Mouse (Mus musculus) hindbrain, embryonic 11.5 days (tissue): Measurements from ENCODE around the gene Zfp963. TPM values are rescaled to one million over a fixed set of nuclear protein-coding genes. Genes with fewer than 3 reads are reported as not detected.

ENCODE experiments used
- ATAC-seq: fragments of 200-750 bp; cut with Nextera tagmentation; 2 replicates; pipeline ENCODE4 v1.8.0; 2017; ENCODE audit warnings: mild to moderate bottlenecking, moderate TSS enrichment, moderate library complexity; ENCODE audit not compliant: low FRiP score
- DNase-seq: peaks from one replicate; pipeline ENCODE4 v3.0.0-alpha.2; 2015; ENCODE audit warnings: low spot score
- H3K27ac ChIP-seq: fragments of 300-500 bp; sonication (generic); 2 replicates; pipeline ENCODE4 v1.5.1; 2014; ENCODE audit warnings: mild to moderate bottlenecking, low read depth, low read length
- H3K27me3 ChIP-seq: fragments of 300-500 bp; sonication (generic); 2 replicates; pipeline ENCODE4 v1.6.1; 2014; ENCODE audit warnings: mild to moderate bottlenecking, low read length, moderate library complexity, mixed read lengths; ENCODE audit not compliant: control insufficient read depth, insufficient read depth
- H3K36me3 ChIP-seq: fragments of 300-500 bp; sonication (generic); 2 replicates; pipeline ENCODE4 v1.6.1; 2014; ENCODE audit warnings: mild to moderate bottlenecking, low read length, moderate library complexity, mixed read lengths; ENCODE audit not compliant: control insufficient read depth, insufficient read depth
- H3K4me1 ChIP-seq: fragments of 300-500 bp; sonication (generic); replicated peaks from 2 replicates; pipeline ENCODE4 v1.6.1; 2014; ENCODE audit warnings: low read length, mixed read lengths; ENCODE audit not compliant: control insufficient read depth, insufficient read depth
- H3K4me2 ChIP-seq: fragments of 300-500 bp; sonication (generic); replicated peaks from 2 replicates; pipeline ENCODE4 v1.6.1; 2014; ENCODE audit warnings: mild to moderate bottlenecking, low read depth, low read length
- H3K4me3 ChIP-seq: fragments of 300-500 bp; sonication (generic); 2 replicates; pipeline ENCODE4 v1.5.1; 2014; ENCODE audit warnings: low read depth, low read length
- H3K9ac ChIP-seq: fragments of 300-500 bp; sonication (generic); 2 replicates; pipeline ENCODE4 v1.6.1; 2014; ENCODE audit warnings: low read depth, low read length
- H3K9me3 ChIP-seq: fragments of 300-500 bp; sonication (generic); 2 replicates; pipeline ENCODE4 v1.6.1; 2016; ENCODE audit warnings: low read length; ENCODE audit not compliant: control insufficient read depth
- WGBS: fragments of 180-500 bp; shearing (Covaris S2); extraction: QIAGEN DNeasy Blood & Tissue Kit; methylation state at CpG from one replicate; pipeline ENCODE4 v1.1.7; 2014; 5-methylcytosine and 5-hydroxymethylcytosine counted together
- polyA plus RNA-seq: library from polyadenylated mRNA; unstranded; fragments of >200 nt; fragmentation: Nextera tagmentation; extraction: Ambion mirVana; gene quantifications from 2 replicates; pipeline ENCODE4 v1.2.1, GENCODE M21; 2014

Gene Zfp963
- polyA plus RNA-seq, 1 experiment from 2014 or later: 9.2 TPM

- peak within 1 kb of the TSS; percentile 71 for H3K27ac ChIP-seq
- peak within 1 kb of the TSS; percentile 54 for H3K4me2 ChIP-seq
- no peaks in the 10 kb centered on the region for H3K9me3 ChIP-seq
- 0 out of 2 replicates have a peak, but pooled peaks cover 2% of the 10 kb centered on the region for H3K4me1 ChIP-seq
- H3K36me3 ChIP-seq: 0 out of 2 replicates have a peak, but pooled peaks cover 3% of the 10 kb centered on the region
- ATAC-seq: peak; percentile 94
- H3K9ac ChIP-seq: peak within 1 kb of the TSS; percentile 98
- peak within 1 kb of the TSS; percentile 100 for H3K4me3 ChIP-seq
- H3K27me3 ChIP-seq: no peaks in the 10 kb centered on the region
- WGBS: under 1% methylated on average over 36 of the region's 38 CpGs
- DNase-seq: peak; percentile 92
Measured at GRCm38 (mm10) chr8:69790773-69791367, 41.1 kb upstream of the Zfp963 start, which contains the start of the genes Atp13a1 and Zfp866. TSS of gene Atp13a1 (plus strand) at chr8:69791163. TSS of gene Zfp866 (minus strand) at chr8:69791178.

DNA sequence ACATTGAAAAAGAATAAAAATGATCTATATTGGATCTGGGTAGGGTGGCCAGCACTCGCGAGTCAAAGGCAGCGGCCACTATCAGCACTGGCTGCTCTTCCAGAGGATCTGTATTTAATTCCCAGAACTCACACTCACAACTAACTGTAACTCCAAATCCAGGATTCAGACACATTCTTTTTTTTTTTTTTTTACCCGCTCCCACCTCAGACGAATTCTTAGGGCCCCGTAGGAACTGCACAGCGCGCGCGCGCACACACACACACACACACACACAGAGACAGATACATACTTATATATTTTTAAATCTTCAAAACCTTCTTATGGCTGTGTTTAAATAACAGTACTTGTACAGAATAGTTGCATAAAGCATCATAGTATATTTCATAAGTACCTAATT, 40.6 kb upstream of the Zfp963 start:
- no peak overlapping the region for H3K27ac ChIP-seq
- H3K36me3 ChIP-seq: 0 out of 2 replicates have a peak, but pooled peaks cover 2% of the 10 kb centered on the region
- H3K4me1 ChIP-seq: 0 out of 2 replicates have a peak, but pooled peaks cover 2% of the 10 kb centered on the region
- whole genome bisulfite sequencing: 36% methylated on average over 11 of the region's 11 CpGs
- peak; percentile 14 for DNase-seq
- peak overlapping the region; percentile 34 for H3K4me2 ChIP-seq
- H3K9me3 ChIP-seq: no peaks in the 10 kb centered on the region
- H3K27me3 ChIP-seq: no peaks in the 10 kb centered on the region
- 0 out of 2 replicates have a peak, but pooled peaks have one; percentile 13 for ATAC-seq
- H3K9ac ChIP-seq: peak overlapping the region; percentile 98
- H3K4me3 ChIP-seq: peak overlapping the region; percentile 100

DNA sequence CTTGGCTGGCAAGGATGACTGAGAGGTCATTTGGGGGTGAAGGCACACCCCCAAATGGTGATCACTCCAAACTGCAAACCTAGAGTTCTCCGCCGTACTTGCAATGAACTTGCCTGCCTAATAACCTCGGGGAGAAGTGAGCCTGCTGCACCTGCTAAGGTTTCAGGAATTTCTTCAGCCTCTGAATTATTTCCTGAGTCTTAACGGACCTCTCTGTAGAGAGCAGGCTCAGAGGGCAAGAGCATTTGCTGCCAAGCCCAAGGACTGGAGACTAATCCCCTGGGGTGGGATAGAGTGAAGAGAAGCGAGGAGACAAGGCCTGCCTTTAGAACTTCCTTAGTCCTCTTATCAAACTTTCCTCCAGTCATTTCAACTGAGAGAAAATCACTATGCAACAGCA, 40.0 kb upstream of the Zfp963 start:
- WGBS: 88% methylated on average over 5 of the region's 5 CpGs
- DNase-seq (no peak), ATAC-seq (no peak)
- Histone ChIP-seq H3K4me2 (no peak overlapping the region), H3K27ac (no peak overlapping the region), H3K36me3 (no peaks in the 10 kb centered on the region), H3K9ac (no peak overlapping the region), H3K4me3 (no peak overlapping the region), H3K27me3 (no peaks in the 10 kb centered on the region), H3K4me1 (0 out of 2 replicates have a peak, but pooled peaks cover 2% of the 10 kb centered on the region), H3K9me3 (no peaks in the 10 kb centered on the region)

GRCm38 (mm10) chr8:69789105-69789504, 39.3 kb upstream of the Zfp963 start:
- no peak for DNase-seq

GRCm38 (mm10) chr8:69777111-69777510, 27.3 kb upstream of the Zfp963 start:
- Histone ChIP-seq H3K27ac (no peak overlapping the region), H3K4me1 (peaks cover 3% of the 10 kb centered on the region; the same call in 1 of the 2 replicates), H3K9me3 (no peaks in the 10 kb centered on the region), H3K4me3 (no peak overlapping the region), H3K27me3 (no peaks in the 10 kb centered on the region), H3K4me2 (no peak overlapping the region), H3K9ac (no peak overlapping the region), H3K36me3 (no peaks in the 10 kb centered on the region)
- no peak for DNase-seq
- WGBS: 66% methylated on average over 10 of the region's 12 CpGs
- no peak for ATAC-seq

More at GRCm38 (mm10) chr8:69789105-69789504, 39.3 kb upstream of the Zfp963 start:
- H3K9ac ChIP-seq: no peak overlapping the region
- no peaks in the 10 kb centered on the region for H3K27me3 ChIP-seq
- no peak overlapping the region for H3K27ac ChIP-seq
- 0 out of 2 replicates have a peak, but pooled peaks cover 2% of the 10 kb centered on the region for H3K4me1 ChIP-seq
- 92% methylated on average over 5 of the region's 5 CpGs for WGBS
- ATAC-seq: no peak
- H3K4me2 ChIP-seq: no peak overlapping the region
- no peaks in the 10 kb centered on the region for H3K9me3 ChIP-seq
- H3K36me3 ChIP-seq: no peaks in the 10 kb centered on the region
- H3K4me3 ChIP-seq: no peak overlapping the region

- ATAC-seq (no peak), DNase-seq (no peak)
- Histone ChIP-seq H3K36me3 (no peaks in the 10 kb centered on the region), H3K4me3 (no peak overlapping the region; the same call in 1 of the 2 replicates), H3K9me3 (no peaks in the 10 kb centered on the region), H3K27ac (no peak overlapping the region; the same call in 1 of the 2 replicates), H3K4me2 (peak overlapping the region; percentile 8; the same call in 1 of the 2 replicates), H3K9ac (peak overlapping the region; percentile 94; the same call in 1 of the 2 replicates), H3K4me1 (peaks cover 3% of the 10 kb centered on the region; the same call in 1 of the 2 replicates), H3K27me3 (no peaks in the 10 kb centered on the region)
- WGBS: 62% methylated on average over 2 of the region's 2 CpGs
Measured at GRCm38 (mm10) chr8:69775149-69775534, 25.4 kb upstream of the Zfp963 start.

GRCm38 (mm10) chr8:69774503-69775148, 24.9 kb upstream of the Zfp963 start, which contains the start of gene Gm20422:
TSS of gene Gm20422 (minus strand) at chr8:69774886.
- under 1% methylated on average over 41 of the region's 41 CpGs for WGBS
- H3K27ac ChIP-seq: peak within 1 kb of the TSS; percentile 99

DNA sequence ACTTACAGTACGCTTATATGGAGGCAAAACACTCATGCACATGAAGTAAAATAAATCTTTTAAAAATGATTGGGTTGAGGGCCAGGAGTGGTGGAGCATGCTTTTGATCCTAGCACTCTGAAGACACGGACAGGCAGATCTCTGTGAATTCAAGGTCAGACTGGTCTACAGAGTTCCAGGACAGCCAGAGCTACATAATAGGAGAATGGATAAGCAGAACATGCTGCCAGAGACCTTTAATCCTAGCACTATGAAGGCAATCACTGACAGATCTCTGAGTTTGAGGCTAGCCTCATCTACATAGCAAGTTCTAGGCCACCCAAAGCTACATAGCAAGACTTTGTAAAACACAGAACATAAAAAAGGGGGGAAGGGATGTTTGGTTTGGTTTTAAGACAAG, 22.3 kb upstream of the Zfp963 start:
- H3K4me1 ChIP-seq: peaks cover 3% of the 10 kb centered on the region; the same call in 1 of the 2 replicates
- H3K9me3 ChIP-seq: no peaks in the 10 kb centered on the region
- DNase-seq: no peak
- no peak overlapping the region for H3K9ac ChIP-seq
- no peak overlapping the region for H3K4me2 ChIP-seq
- no peaks in the 10 kb centered on the region for H3K27me3 ChIP-seq
- no peak for ATAC-seq
- 90% methylated on average over 2 of the region's 2 CpGs for WGBS
- H3K4me3 ChIP-seq: no peak overlapping the region
- H3K36me3 ChIP-seq: peaks cover 8% of the 10 kb centered on the region
- no peak overlapping the region for H3K27ac ChIP-seq

More at GRCm38 (mm10) chr8:69774503-69775148, 24.9 kb upstream of the Zfp963 start, which contains the start of gene Gm20422:
- H3K4me1 ChIP-seq: peaks cover 3% of the 10 kb centered on the region; the same call in 1 of the 2 replicates
- H3K36me3 ChIP-seq: no peaks in the 10 kb centered on the region
- peak within 1 kb of the TSS; percentile 94 for H3K9ac ChIP-seq
- DNase-seq: peak; percentile 93
- no peaks in the 10 kb centered on the region for H3K27me3 ChIP-seq
- H3K4me3 ChIP-seq: peak within 1 kb of the TSS; percentile 74
- ATAC-seq: peak; percentile 99
- peak within 1 kb of the TSS; percentile 42 for H3K4me2 ChIP-seq
- no peaks in the 10 kb centered on the region for H3K9me3 ChIP-seq
